Mouse (Mus musculus): Measurements from ENCODE around the gene Gm21866. TPM values are rescaled to one million over a fixed set of nuclear protein-coding genes. Genes with fewer than 3 reads are reported as not detected.
"Not testable (repeated sequence)": the region's sequence is repeated elsewhere in the genome, so short reads cannot be mapped to it uniquely, and the experiment has no call there.

The Gm21866 gene
- total RNA-seq (2021), result not detected
- long read RNA-seq, experiment 1, result 0 reads
- long read RNA-seq, experiment 2, result 0 reads

GRCm38 (mm10) chrY:13465479-13465878, at the start of gene Gm21866:
Gm21866 (minus strand) TSS chrY:13465579.
- H3K4me3 ChIP-seq; intact Hi-C loops (cut with DNase I); DNase-seq (ENCODE audit: extremely low spot score in 1 of 2, low spot score in 2 of 2); H3K27ac ChIP-seq: not testable (repeated sequence)

- DNase-seq (ENCODE audit: extremely low spot score in 1 of 2, low spot score in 2 of 2); intact Hi-C loops (cut with DNase I); H3K4me3 ChIP-seq; H3K27ac ChIP-seq: not testable (repeated sequence)
Measured at GRCm38 (mm10) chrY:13493726-13494125, 28.3 kb upstream of the Gm21866 start, which contains the start of gene Gm20773. Gm20773 (plus strand) TSS chrY:13494026.

Other genes starting within 250 kb of the Gm21866 start
- not detected for gene Gm21828, start 241.7 kb downstream of the Gm21866 start, total RNA-seq (2021)
- not detected for gene Gm21440, start 213.2 kb downstream of the Gm21866 start, total RNA-seq (2021)
- not detected for gene Gm21454, start 213.1 kb downstream of the Gm21866 start, total RNA-seq (2021)
- not detected for gene Gm21725, start 116.5 kb downstream of the Gm21866 start, total RNA-seq (2021)
- not detected for gene Gm20773, start 28.4 kb upstream of the Gm21866 start, total RNA-seq (2021)

All from left cerebral cortex, adult 2 months (tissue).